Mouse (Mus musculus): ENCODE results near the gene Tnip1.
A peak's percentile ranks its signal among the peaks of the same experiment; 100 is the strongest.

DNA sequence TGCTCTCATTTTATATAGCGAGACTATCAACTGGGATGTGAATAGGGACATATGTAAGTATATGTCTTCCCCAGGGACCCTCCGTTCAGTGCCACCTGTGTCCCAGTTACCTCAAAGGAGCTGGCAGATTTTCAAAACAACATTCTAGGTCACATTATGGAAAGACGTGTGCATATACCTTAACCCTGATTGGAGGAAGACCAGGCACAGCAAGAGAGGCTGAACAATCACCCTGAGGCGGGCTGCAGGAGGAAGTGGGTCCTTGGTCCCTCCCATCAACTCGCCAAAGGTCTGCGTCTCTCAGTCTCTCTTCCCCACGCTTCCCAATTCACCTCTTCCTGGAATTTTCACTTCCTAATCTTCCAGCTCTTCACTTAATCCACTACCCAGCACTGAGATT, 5.8 kb downstream of the Tnip1 start:
- peak; percentile 43; the same call in 1 of the 2 replicates for TF ChIP-seq NELFE (IDR thresholded peaks at IDR 0.05; ENCODE audit: low read depth, low read length)
- no peak for TF ChIP-seq CTCF (IDR thresholded peaks at IDR 0.05 in 2 of 3, conservative IDR thresholded peaks at IDR 0.05 in 1 of 3; ENCODE audit: control insufficient read depth in 1 of 3, insufficient read depth in 1 of 3, low read depth in 2 of 3, low read length in 3 of 3, poor library complexity in 1 of 3, severe bottlenecking in 1 of 3)
- TF ChIP-seq POLR2A (IDR thresholded peaks at IDR 0.05; ENCODE audit: control insufficient read depth in 1 of 2, insufficient read depth in 1 of 2, low read depth in 1 of 2, low read length in 2 of 2, poor library complexity in 1 of 2): peak in 1 of 2 experiments; percentile 57; a peak in 2 of 4 replicates
- no peak for TF ChIP-seq GATA1 (IDR thresholded peaks at IDR 0.05; ENCODE audit: low read depth, low read length)
- TF ChIP-seq UBTF (IDR thresholded peaks at IDR 0.05; ENCODE audit: borderline replicate concordance, insufficient read depth, low read depth, low read length): no peak
- no peak for TF ChIP-seq POLR2AphosphoS5 (IDR thresholded peaks at IDR 0.05; ENCODE audit: borderline replicate concordance, low read depth, low read length)
- no peak for TF ChIP-seq MAX (IDR thresholded peaks at IDR 0.05; ENCODE audit: low read length)
